Mouse (Mus musculus) cerebellum, adult 2 months (tissue): ENCODE data around the gene Smim10l2a. TPM values are rescaled to one million over a fixed set of nuclear protein-coding genes. Genes with fewer than 3 reads are reported as not detected.
"Not testable (repeated sequence)": the region's sequence is repeated elsewhere in the genome, so short reads cannot be mapped to it uniquely, and the experiment has no call there.

Experiments used
- DNase-seq, 2 experiments: peaks; one replicate each; pipeline ENCODE4 v3.0.0; 2021
- H3K27ac ChIP-seq: fragments of 200-500 bp; 2 replicates; pipeline ENCODE4 v1.5.1; 2012; ENCODE audit warnings: low read length, control low read depth, inconsistent platforms; ENCODE audit not compliant: insufficient read depth
- H3K27me3 ChIP-seq: fragments of 200-500 bp; 2 replicates; pipeline ENCODE4 v1.6.1; 2012; ENCODE audit warnings: inconsistent platforms, mild to moderate bottlenecking, low read length, moderate library complexity; ENCODE audit not compliant: control insufficient read depth, insufficient read depth
- H3K4me1 ChIP-seq: fragments of 200-500 bp; 2 replicates; pipeline ENCODE4 v1.6.1; 2011; ENCODE audit warnings: low read length; ENCODE audit not compliant: control insufficient read depth, insufficient read depth
- H3K4me3 ChIP-seq: fragments of 200-500 bp; replicated peaks from 2 replicates; pipeline ENCODE3; 2011; ENCODE audit warnings: mild to moderate bottlenecking, low read depth, low read length, control low read depth; ENCODE audit not compliant: insufficient read depth
- CTCF ChIP-seq: fragments of 200-500 bp; IDR thresholded peaks from 2 replicates; pipeline ENCODE4 v1.5.1; 2011; ENCODE audit warnings: low read depth, mild to moderate bottlenecking, control low read depth, low read length, moderate library complexity, borderline replicate concordance; ENCODE audit not compliant: insufficient read depth
- POLR2A ChIP-seq: fragments of 200-500 bp; IDR thresholded peaks from 2 replicates; pipeline ENCODE4 v1.6.1; 2011; ENCODE audit warnings: low read length, control low read depth, borderline replicate concordance; ENCODE audit not compliant: insufficient read depth
- WGBS: fragments of 180-500 bp; shearing (Covaris S2); methylation state at CpG from one replicate; pipeline ENCODE4 v1.1.7; 2018; 5-methylcytosine and 5-hydroxymethylcytosine counted together
- polyA plus RNA-seq: library from polyadenylated mRNA; depleted of rRNA; stranded (reverse); fragments of >200 nt; gene quantifications from 2 replicates; pipeline ENCODE4 v1.2.3, GENCODE M21; 2012; rRNA removed

Smim10l2a gene
- 17.3 and 18.9 TPM in 2 replicates for polyA plus RNA-seq

- Histone ChIP-seq H3K27ac (peak within 1 kb of the TSS; percentile 19; the same call in 1 of the 2 replicates), H3K4me3 (peak within 1 kb of the TSS; percentile 56)
- H3K27me3 ChIP-seq, H3K4me1 ChIP-seq: not testable (repeated sequence)
- TF ChIP-seq POLR2A = peak; percentile 32; the same call in 1 of the 2 replicates
- peak; percentile 78 to 79 for DNase-seq
- 10% methylated on average over 41 of the region's 56 CpGs for WGBS
These were observed at the start of gene Smim10l2a for GRCm38 (mm10) chrX:56374431-56375128. Smim10l2a (plus strand) TSS chrX:56374586.

- TF ChIP-seq CTCF (no peak), POLR2A (no peak)
- Histone ChIP-seq H3K4me1 (no peaks in the 10 kb centered on the region), H3K27me3 (no peaks in the 10 kb centered on the region), H3K4me3 (no peak overlapping the region), H3K27ac (no peak overlapping the region)
- WGBS = 72% methylated on average over 3 of the region's 3 CpGs
- no peak for DNase-seq
These were observed 42.3 kb upstream of the Smim10l2a start for GRCm38 (mm10) chrX:56332046-56332445.

GRCm38 (mm10) chrX:56340305-56340704, 34.1 kb upstream of the Smim10l2a start:
- H3K27me3 ChIP-seq = no peaks in the 10 kb centered on the region
- H3K27ac ChIP-seq = no peak overlapping the region
- DNase-seq = no peak
- TF ChIP-seq POLR2A (no peak), CTCF (no peak)
- H3K4me3 ChIP-seq = no peak overlapping the region
- H3K4me1 ChIP-seq = no peaks in the 10 kb centered on the region

- TF ChIP-seq POLR2A (no peak), CTCF (no peak)
- H3K27me3 ChIP-seq = no peaks in the 10 kb centered on the region
- no peak overlapping the region for H3K27ac ChIP-seq
These were observed 31.5 kb upstream of the Smim10l2a start for GRCm38 (mm10) chrX:56342921-56343320.

GRCm38 (mm10) chrX:56346176-56346931, 28.0 kb upstream of the Smim10l2a start, which contains the start of gene Zfp449:
Zfp449 (plus strand) TSS chrX:56346400.
- Histone ChIP-seq H3K4me1 (no peaks in the 10 kb centered on the region), H3K27me3 (no peaks in the 10 kb centered on the region), H3K4me3 (peak within 1 kb of the TSS; percentile 84), H3K27ac (peak within 1 kb of the TSS; percentile 52; the same call in 1 of the 2 replicates)
- WGBS = 8% methylated on average over 38 of the region's 39 CpGs
- peak; percentile 75 to 82 for DNase-seq
- TF ChIP-seq POLR2A = no peak
- no peak for TF ChIP-seq CTCF

More at GRCm38 (mm10) chrX:56342921-56343320, 31.5 kb upstream of the Smim10l2a start:
- Histone ChIP-seq H3K4me1 (no peaks in the 10 kb centered on the region), H3K4me3 (no peak overlapping the region)
- 69% methylated on average over 3 of the region's 3 CpGs for WGBS
- no peak for DNase-seq

- Histone ChIP-seq H3K27ac (no peak overlapping the region), H3K27me3 (no peaks in the 10 kb centered on the region), H3K4me1 (no peaks in the 10 kb centered on the region), H3K4me3 (peak overlapping the region; percentile 84)
- WGBS = 17% methylated on average over 8 of the region's 8 CpGs
- peak; percentile 20 to 26 for DNase-seq
- TF ChIP-seq CTCF = no peak
These were observed 27.5 kb upstream of the Smim10l2a start for GRCm38 (mm10) chrX:56346932-56347253.

GRCm38 (mm10) chrX:56380852-56381251, 6.5 kb downstream of the Smim10l2a start:
- Histone ChIP-seq H3K4me1 (no peaks in the 10 kb centered on the region), H3K27me3 (no peaks in the 10 kb centered on the region), H3K27ac (no peak overlapping the region), H3K4me3 (no peak overlapping the region)
- 78% methylated on average over 2 of the region's 2 CpGs for whole genome bisulfite sequencing
- DNase-seq = no peak
- TF ChIP-seq POLR2A = no peak
- no peak for TF ChIP-seq CTCF

GRCm38 (mm10) chrX:56384142-56384541, 9.8 kb downstream of the Smim10l2a start:
- DNase-seq = no peak
- Histone ChIP-seq H3K27ac (no peak overlapping the region), H3K4me1 (no peaks in the 10 kb centered on the region), H3K4me3 (no peak overlapping the region), H3K27me3 (no peaks in the 10 kb centered on the region)
- WGBS = 68% methylated on average over 2 of the region's 2 CpGs
- TF ChIP-seq CTCF = no peak
